Mouse (Mus musculus) embryonic facial prominence, embryonic 11.5 days (tissue): Measurements from ENCODE around the gene Ttc13. TPM values are rescaled to one million over a fixed set of nuclear protein-coding genes. Genes with fewer than 3 reads are reported as not detected.

Source experiments
- ATAC-seq: fragments of 200-750 bp; cut with Nextera tagmentation; replicated peaks from 2 replicates; pipeline ENCODE4 v1.8.0; 2017; ENCODE audit warnings: low read depth; ENCODE audit not compliant: insufficient number of reproducible peaks, low FRiP score, low TSS enrichment
- DNase-seq: peaks from one replicate; pipeline ENCODE4 v3.0.0-alpha.2; 2015; ENCODE audit warnings: low spot score
- H3K27ac ChIP-seq: fragments of 300-500 bp; sonication (generic); replicated peaks from 2 replicates; pipeline ENCODE4 v1.5.1; 2014; ENCODE audit warnings: mild to moderate bottlenecking, low read depth, low read length, control low read depth
- H3K27me3 ChIP-seq: fragments of 300-500 bp; sonication (generic); 2 replicates; pipeline ENCODE4 v1.6.1; 2014; ENCODE audit warnings: mild to moderate bottlenecking, low read length, moderate library complexity, mixed read lengths; ENCODE audit not compliant: control insufficient read depth, insufficient read depth
- H3K36me3 ChIP-seq: fragments of 300-500 bp; sonication (generic); replicated peaks from 2 replicates; pipeline ENCODE4 v1.6.1; 2014; ENCODE audit warnings: low read depth, mild to moderate bottlenecking, low read length, moderate library complexity, mixed read lengths; ENCODE audit not compliant: control insufficient read depth, insufficient read depth
- H3K4me1 ChIP-seq: fragments of 300-500 bp; sonication (generic); 2 replicates; pipeline ENCODE4 v1.6.1; 2014; ENCODE audit warnings: low read length, mixed read lengths; ENCODE audit not compliant: control insufficient read depth, insufficient read depth
- H3K4me2 ChIP-seq: fragments of 300-500 bp; sonication (generic); 2 replicates; pipeline ENCODE4 v1.6.1; 2014; ENCODE audit warnings: low read depth, mild to moderate bottlenecking, control low read depth, low read length, moderate library complexity
- H3K4me3 ChIP-seq: fragments of 300-500 bp; sonication (generic); 2 replicates; pipeline ENCODE4 v1.5.1; 2014; ENCODE audit warnings: low read depth, low read length, control low read depth
- H3K9ac ChIP-seq: fragments of 300-500 bp; sonication (generic); replicated peaks from 2 replicates; pipeline ENCODE4 v1.6.1; 2014; ENCODE audit warnings: mild to moderate bottlenecking, control low read depth, low read length
- H3K9me3 ChIP-seq: fragments of 300-500 bp; sonication (generic); replicated peaks from 2 replicates; pipeline ENCODE4 v1.6.1; 2016; ENCODE audit warnings: mild to moderate bottlenecking, low read length, inconsistent platforms, mixed read lengths; ENCODE audit not compliant: control insufficient read depth
- WGBS: fragments of 180-500 bp; shearing (Covaris S2); extraction: QIAGEN DNeasy Blood & Tissue Kit; methylation state at CpG from one replicate; pipeline ENCODE4 v1.1.7; 2014; 5-methylcytosine and 5-hydroxymethylcytosine counted together
- polyA plus RNA-seq: library from polyadenylated mRNA; unstranded; fragments of >200 nt; fragmentation: Nextera tagmentation; extraction: Ambion mirVana; gene quantifications from 2 replicates; pipeline ENCODE4 v1.2.1, GENCODE M21; 2014

Ttc13 gene
- polyA plus RNA-seq, 1 experiment from 2014 or later, result 55.1 TPM

DNA sequence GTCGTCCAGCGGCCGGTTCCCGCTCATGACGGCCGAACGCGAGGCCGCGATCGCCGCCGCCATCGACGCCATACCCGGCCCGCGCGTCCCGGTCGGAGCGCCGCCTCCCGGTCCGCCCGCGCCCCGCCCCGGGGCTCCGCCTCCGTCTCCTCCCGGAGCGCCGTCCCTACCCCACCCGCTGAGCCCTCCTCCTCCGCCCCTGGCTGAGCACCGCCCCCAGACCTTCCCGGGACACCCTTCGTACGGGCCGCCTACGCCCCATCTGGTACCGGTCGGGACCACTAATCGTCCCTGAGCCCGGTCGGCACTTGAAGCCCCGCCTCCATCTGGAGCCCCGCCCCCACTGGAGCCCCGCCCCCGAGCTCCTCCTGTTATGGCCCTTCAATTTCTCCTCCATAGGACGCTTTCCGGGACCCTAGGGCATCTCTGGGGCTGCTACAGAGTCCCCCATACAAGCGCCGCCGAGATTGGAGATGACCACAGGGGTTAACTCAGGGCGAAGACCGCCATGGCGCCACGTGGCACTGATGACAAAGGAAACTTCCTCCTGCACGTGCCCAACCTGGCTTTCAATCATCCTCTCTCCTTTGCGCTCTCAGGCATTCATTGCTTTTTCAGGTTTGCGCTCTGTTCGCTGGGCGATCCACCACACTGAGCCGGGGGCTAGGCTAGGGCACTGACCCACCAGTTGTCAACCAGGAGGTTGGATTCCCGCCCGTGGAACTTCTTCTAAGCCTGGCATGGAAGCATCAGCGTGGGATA lies 58.5 kb downstream of the Ttc13 start, which contains the start of gene 2310022B05Rik:
Gene 2310022B05Rik, minus strand, starts transcription at position 258 of the 762 bp plus-strand sequence.
- Histone ChIP-seq H3K27me3 (no peaks in the 10 kb centered on the region), H3K27ac (peak within 1 kb of the TSS; percentile 85), H3K4me2 (peak within 1 kb of the TSS; percentile 75), H3K9ac (peak within 1 kb of the TSS; percentile 84), H3K9me3 (no peaks in the 10 kb centered on the region), H3K4me1 (peaks cover 2% of the 10 kb centered on the region; the same call in 1 of the 2 replicates), H3K36me3 (no peaks in the 10 kb centered on the region; the same call in 1 of the 2 replicates), H3K4me3 (peak within 1 kb of the TSS; percentile 76)
- DNase-seq (peak; percentile 91), ATAC-seq (peak; percentile 91)
- WGBS, result 2% methylated on average over 48 of the region's 69 CpGs

DNA sequence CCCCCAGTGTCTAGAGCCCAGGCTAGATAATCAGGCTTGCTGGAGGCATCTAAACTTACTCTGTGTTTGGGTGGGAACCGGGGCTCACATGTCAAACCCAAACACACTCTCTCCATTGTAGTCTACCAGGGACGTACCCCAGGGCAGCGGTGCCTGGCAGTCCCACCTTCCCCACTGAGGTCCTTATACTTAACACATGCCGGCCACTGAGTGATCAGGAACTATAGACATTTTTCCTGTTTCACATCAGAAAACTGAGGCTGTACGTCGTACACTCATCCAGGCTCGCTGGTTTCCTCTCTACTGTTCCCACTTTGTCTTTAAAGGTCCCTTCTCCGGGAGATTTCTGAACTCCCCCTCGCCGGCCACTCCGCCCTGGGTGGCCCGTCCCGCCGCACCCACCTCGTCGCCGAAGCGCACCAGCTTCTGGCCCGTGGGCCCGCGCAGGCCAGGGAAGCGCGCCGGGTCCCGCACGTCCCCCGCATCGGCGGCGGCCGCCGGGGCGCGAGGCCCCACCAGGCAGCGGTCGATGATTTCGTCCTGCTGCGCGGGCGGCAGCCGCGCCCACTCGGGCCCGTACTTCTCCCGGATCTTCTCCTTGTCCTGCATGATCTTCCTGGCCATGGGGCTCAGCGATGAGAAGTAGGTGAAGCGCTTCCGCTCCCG lies 59.2 kb downstream of the Ttc13 start:
- Histone ChIP-seq H3K9me3 (no peaks in the 10 kb centered on the region), H3K36me3 (no peaks in the 10 kb centered on the region; the same call in 1 of the 2 replicates), H3K4me1 (peaks cover 2% of the 10 kb centered on the region; the same call in 1 of the 2 replicates), H3K4me2 (peak overlapping the region; percentile 75), H3K4me3 (peak overlapping the region; percentile 76), H3K9ac (peak overlapping the region; percentile 84), H3K27ac (peak overlapping the region; percentile 85), H3K27me3 (no peaks in the 10 kb centered on the region)
- 0% methylated on average over 47 of the region's 49 CpGs for WGBS
- ATAC-seq (peak; percentile 14; the same call in 1 of the 2 replicates), DNase-seq (peak; percentile 36)

DNA sequence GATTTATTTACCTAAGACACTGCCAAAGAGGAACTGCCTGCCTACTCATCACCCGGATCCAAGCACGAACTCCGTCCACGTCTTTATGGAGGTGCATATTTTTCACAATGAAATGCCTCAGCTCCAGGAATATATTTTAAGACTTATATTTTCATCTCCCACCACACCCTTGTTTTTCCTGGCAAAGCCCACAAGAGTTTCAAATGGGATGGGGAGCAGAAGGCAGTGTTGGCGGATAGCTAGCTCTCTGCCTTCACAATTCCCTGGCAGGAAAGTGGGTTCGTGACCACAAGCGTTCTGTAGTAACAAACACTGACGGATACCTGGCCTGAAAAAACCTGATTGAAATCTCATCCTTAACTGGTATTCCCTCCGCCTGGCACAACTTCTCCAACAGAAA lies 60.0 kb downstream of the Ttc13 start:
- Histone ChIP-seq H3K27me3 (no peaks in the 10 kb centered on the region), H3K27ac (no peak overlapping the region), H3K4me2 (peak overlapping the region; percentile 75), H3K9ac (peak overlapping the region; percentile 84), H3K36me3 (no peaks in the 10 kb centered on the region; the same call in 1 of the 2 replicates), H3K9me3 (no peaks in the 10 kb centered on the region), H3K4me3 (peak overlapping the region; percentile 76), H3K4me1 (peaks cover 2% of the 10 kb centered on the region; the same call in 1 of the 2 replicates)
- DNase-seq, result no peak
- WGBS, result 46% methylated on average over 9 of the region's 9 CpGs
- no peak for ATAC-seq

DNA sequence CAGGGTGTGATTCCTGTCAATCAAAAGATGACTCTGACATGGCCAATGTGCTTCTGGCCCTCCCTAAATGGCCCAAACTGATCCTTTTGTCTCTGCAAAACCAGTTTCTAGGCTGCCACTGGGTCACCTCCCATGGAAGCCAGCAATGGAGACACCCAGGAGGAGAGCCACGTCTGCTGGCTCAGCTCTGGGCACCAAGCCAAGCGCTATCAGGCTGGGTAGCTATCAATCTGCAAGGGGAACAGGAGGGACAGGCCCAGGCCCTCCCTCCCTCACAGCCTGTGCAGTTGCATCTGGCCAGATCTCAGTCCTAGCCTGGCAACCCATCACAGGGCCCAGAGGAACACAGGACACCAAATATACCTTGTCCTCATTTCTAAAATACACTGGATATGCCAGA lies 63.4 kb downstream of the Ttc13 start:
- no peak for DNase-seq
- peaks cover 4% of the 10 kb centered on the region for H3K4me1 ChIP-seq
- H3K27ac ChIP-seq, result no peak overlapping the region
- 70% methylated on average over 2 of the region's 2 CpGs for WGBS
- no peak overlapping the region; the same call in 1 of the 2 replicates for H3K4me2 ChIP-seq
- no peaks in the 10 kb centered on the region; the same call in 1 of the 2 replicates for H3K36me3 ChIP-seq
- no peaks in the 10 kb centered on the region for H3K9me3 ChIP-seq
- no peak for ATAC-seq
- H3K4me3 ChIP-seq, result no peak overlapping the region
- no peaks in the 10 kb centered on the region for H3K27me3 ChIP-seq
- H3K9ac ChIP-seq, result no peak overlapping the region

DNA sequence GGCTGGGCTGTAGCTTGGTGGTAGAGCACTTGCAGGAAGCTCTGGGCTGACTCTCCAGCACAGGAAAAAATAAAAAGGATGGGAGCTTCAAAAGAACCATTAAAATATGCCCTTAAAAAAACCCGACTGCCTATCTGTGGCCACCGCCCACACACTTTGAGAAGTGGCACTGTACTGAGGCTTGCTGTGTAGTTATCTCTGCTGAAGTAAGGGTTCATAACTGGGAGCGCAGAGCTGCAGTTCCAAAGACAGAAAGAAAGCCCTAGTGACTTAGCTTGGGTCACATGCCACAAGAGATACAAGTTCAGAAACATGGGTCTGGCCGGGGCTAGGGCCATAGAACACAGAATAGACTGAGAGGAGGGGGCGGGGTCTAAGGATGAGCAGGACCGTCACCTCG lies 63.8 kb downstream of the Ttc13 start:
- ATAC-seq (no peak), DNase-seq (no peak)
- Histone ChIP-seq H3K4me3 (no peak overlapping the region), H3K4me1 (peaks cover 4% of the 10 kb centered on the region), H3K36me3 (no peaks in the 10 kb centered on the region; the same call in 1 of the 2 replicates), H3K27me3 (no peaks in the 10 kb centered on the region), H3K27ac (no peak overlapping the region), H3K9me3 (no peaks in the 10 kb centered on the region), H3K4me2 (no peak overlapping the region), H3K9ac (no peak overlapping the region)
- WGBS, result 87% methylated on average over 7 of the region's 7 CpGs

DNA sequence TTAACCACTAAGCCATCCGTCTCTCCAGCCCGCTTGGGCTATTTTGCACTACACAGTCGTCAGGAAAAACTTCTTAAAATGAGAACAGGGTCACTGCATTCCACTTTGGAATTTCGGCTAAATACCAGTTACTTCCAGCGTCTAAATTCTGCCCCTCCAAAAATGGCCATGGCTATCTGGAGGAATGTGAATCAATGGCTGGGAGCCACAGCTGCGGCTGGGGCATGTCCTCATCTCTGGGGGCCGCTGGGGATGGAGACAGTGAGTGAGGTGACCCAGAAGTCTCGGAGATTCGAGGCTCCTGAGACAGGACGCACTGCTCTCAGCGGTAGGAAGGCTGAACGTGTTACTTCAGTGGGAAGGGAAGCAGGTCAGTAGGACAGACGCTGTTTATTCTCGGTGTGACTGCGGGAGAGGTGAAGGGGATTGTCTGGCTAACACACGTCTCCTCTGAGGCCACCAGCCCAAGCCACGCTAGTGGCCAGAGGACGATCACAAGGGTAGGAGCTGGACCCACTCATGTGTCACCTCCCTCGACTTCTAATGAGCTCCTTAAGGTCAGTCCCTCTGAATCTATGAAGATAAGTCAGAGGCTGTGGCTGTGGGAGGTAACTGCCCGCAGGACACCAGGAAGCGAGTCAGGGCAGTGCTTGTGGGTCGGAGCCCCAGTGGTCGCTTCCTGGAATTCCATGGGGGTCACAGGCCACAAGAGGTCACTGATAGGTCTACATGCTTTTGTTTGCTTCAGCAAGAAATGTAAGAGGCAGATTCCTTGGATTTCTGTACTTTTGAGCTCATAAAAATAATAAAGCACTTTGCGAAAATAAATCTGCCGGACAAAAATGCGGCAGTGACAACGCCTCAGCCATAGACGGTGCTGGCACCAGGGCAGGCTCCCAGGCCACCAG lies 68.0 kb downstream of the Ttc13 start:
- no peak overlapping the region for H3K4me3 ChIP-seq
- H3K27ac ChIP-seq, result no peak overlapping the region
- H3K4me2 ChIP-seq, result no peak overlapping the region
- no peaks in the 10 kb centered on the region for H3K27me3 ChIP-seq
- whole genome bisulfite sequencing, result 46% methylated on average over 28 of the region's 28 CpGs
- no peak overlapping the region for H3K9ac ChIP-seq
- H3K4me1 ChIP-seq, result peaks cover 2% of the 10 kb centered on the region; the same call in 1 of the 2 replicates
- H3K9me3 ChIP-seq, result no peaks in the 10 kb centered on the region
- ATAC-seq, result no peak
- DNase-seq, result no peak
- no peaks in the 10 kb centered on the region for H3K36me3 ChIP-seq

DNA sequence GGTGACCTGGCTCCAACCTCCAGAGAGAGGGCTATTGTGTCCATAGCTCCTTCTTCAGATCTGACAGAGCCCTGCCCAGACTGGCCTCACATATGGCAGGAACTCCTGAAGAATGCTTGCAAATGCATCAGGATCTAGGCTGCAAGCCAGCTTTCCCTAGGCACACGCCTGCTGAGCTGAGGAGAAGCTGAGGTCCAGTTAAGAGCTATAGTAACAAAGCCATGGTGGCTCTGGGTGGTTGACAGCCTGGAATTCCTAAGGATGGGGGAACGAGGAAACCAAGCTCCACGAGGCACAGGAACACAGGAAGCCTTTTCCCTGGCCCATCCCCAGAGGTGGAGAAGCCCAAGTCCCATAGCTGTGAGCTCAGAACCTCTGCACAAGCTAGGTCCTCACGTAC lies 69.2 kb downstream of the Ttc13 start:
- Histone ChIP-seq H3K9ac (no peak overlapping the region), H3K36me3 (no peaks in the 10 kb centered on the region), H3K27me3 (no peaks in the 10 kb centered on the region), H3K4me3 (no peak overlapping the region), H3K4me1 (peaks cover 2% of the 10 kb centered on the region; the same call in 1 of the 2 replicates), H3K4me2 (no peak overlapping the region), H3K27ac (no peak overlapping the region), H3K9me3 (no peaks in the 10 kb centered on the region)
- 27% methylated on average over 4 of the region's 4 CpGs for WGBS
- DNase-seq (peak; percentile 31), ATAC-seq (no peak)
